Mouse (Mus musculus): ENCODE results near the gene Plau.
A peak's percentile ranks its signal among the peaks of the same experiment; 100 is the strongest.

Gene Plau

DNA sequence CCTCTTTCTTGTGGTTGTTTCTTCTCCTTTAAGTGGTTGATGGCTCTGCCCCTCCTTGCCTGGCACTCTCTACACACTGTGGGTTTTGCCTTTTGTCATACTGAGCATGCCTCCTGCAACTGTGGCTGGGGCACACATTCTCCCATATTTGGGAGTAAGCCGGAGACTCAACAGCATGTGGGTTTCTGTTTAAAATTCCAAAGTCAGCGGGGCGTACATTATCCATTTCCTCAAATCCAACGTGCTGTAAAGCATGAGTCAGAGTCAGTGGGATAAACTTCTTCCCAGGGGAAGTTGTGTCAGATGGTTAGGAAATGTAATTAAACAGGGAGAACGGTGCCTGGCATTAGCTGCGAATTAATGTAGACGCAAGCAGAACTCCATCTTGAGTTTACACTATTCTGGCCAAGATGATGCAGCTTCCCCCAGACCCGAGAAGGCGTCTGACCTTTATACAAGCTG lies 55.5 kb downstream of the Plau start:
- peak; percentile 23 to 31 for DNase-seq (ENCODE audit: low spot score in 2 of 2)

Data from frontal cortex, postnatal 14 days (tissue).